Comparison of ENCODE assay signal across 8 mouse cellular contexts in genomic region chr17:13700131-13701016, GRCm38 (mm10). TPM values are rescaled to one million over a fixed set of nuclear protein-coding genes. Genes with fewer than 3 reads are reported as not detected.
DNase-seq lines count a peak whose midpoint lies in the region; ATAC-seq and TF ChIP-seq lines count a peak whose summit lies in the region.

No protein-coding gene starts in this region.

- peaks cover 31% of the 10 kb centered on the region for H3K4me1 ChIP-seq in embryonic facial prominence, embryonic 10.5 days
- peaks cover 43% of the 10 kb centered on the region for H3K4me1 ChIP-seq in heart, embryonic 12.5 days (replicated peaks)
- H3K4me1 ChIP-seq in kidney, embryonic 15.5 days, result peaks cover 28% of the 10 kb centered on the region
- H3K4me1 ChIP-seq in stomach, postnatal 0 days (replicated peaks; ENCODE audit: control insufficient read depth, insufficient read depth), result peaks cover 11% of the 10 kb centered on the region

- H3K4me3 ChIP-seq in embryonic facial prominence, embryonic 10.5 days, result no peak overlapping the region
- no peak overlapping the region for H3K4me3 ChIP-seq in heart, embryonic 12.5 days
- no peak overlapping the region for H3K4me3 ChIP-seq in kidney, embryonic 15.5 days (replicated peaks)
- no peak overlapping the region for H3K4me3 ChIP-seq in stomach, postnatal 0 days (ENCODE audit: low read depth, low read length)

- peak; percentile 72 for DNase-seq in Muller cell, postnatal 12 days (ENCODE audit: inconsistent ontology term)
- DNase-seq in embryonic facial prominence, embryonic 10.5 days (ENCODE audit: low spot score), result peak; percentile 78
- peak; percentile 72 for DNase-seq in lung, postnatal 14 days
- peak; percentile 79 for DNase-seq in stomach, postnatal 0 days (ENCODE audit: low spot score)
- no peak for DNase-seq in left cerebral cortex, adult 8-10 months (ENCODE audit: low spot score in 2 of 2)
- no peak for DNase-seq in urinary bladder, postnatal 25 days (ENCODE audit: low spot score)

- H3K4me2 ChIP-seq in heart, embryonic 12.5 days, result no peak overlapping the region
- no peak overlapping the region for H3K4me2 ChIP-seq in kidney, embryonic 15.5 days
- H3K4me2 ChIP-seq in stomach, postnatal 0 days (replicated peaks; ENCODE audit: low read depth), result no peak overlapping the region

- H3K36me3 ChIP-seq in embryonic facial prominence, embryonic 10.5 days (replicated peaks), result no peaks in the 10 kb centered on the region
- H3K36me3 ChIP-seq in heart, embryonic 12.5 days, result no peaks in the 10 kb centered on the region
- H3K36me3 ChIP-seq in kidney, embryonic 15.5 days, result no peaks in the 10 kb centered on the region
- H3K36me3 ChIP-seq in stomach, postnatal 0 days (ENCODE audit: control insufficient read depth, insufficient read depth, low read length), result no peaks in the 10 kb centered on the region

- H3K9me3 ChIP-seq in embryonic facial prominence, embryonic 10.5 days, result no peaks in the 10 kb centered on the region
- 0 out of 2 replicates have a peak, but pooled peaks cover 5% of the 10 kb centered on the region for H3K9me3 ChIP-seq in heart, embryonic 12.5 days (replicated peaks)
- no peaks in the 10 kb centered on the region for H3K9me3 ChIP-seq in kidney, embryonic 15.5 days (replicated peaks)
- H3K9me3 ChIP-seq in stomach, postnatal 0 days (ENCODE audit: control insufficient read depth, low read length), result no peaks in the 10 kb centered on the region

- peak; percentile 80 for ATAC-seq in heart, embryonic 12.5 days (ENCODE audit: insufficient number of reproducible peaks, low FRiP score)
- peak; percentile 95 for ATAC-seq in kidney, embryonic 15.5 days (replicated peaks; ENCODE audit: low FRiP score)
- peak; percentile 93 for ATAC-seq in stomach, postnatal 0 days (ENCODE audit: low FRiP score, low TSS enrichment)

- WGBS in embryonic facial prominence, embryonic 10.5 days, result 27% methylated on average over 4 of the region's 4 CpGs
- 14% methylated on average over 4 of the region's 4 CpGs for WGBS in heart, embryonic 12.5 days
- WGBS in kidney, embryonic 15.5 days, result 21% methylated on average over 4 of the region's 4 CpGs
- WGBS in stomach, postnatal 0 days, result 12% methylated on average over 4 of the region's 4 CpGs

- peak overlapping the region; percentile 73 for H3K27ac ChIP-seq in embryonic facial prominence, embryonic 10.5 days (replicated peaks)
- peak overlapping the region; percentile 78 for H3K27ac ChIP-seq in heart, embryonic 12.5 days (ENCODE audit: poor library complexity, severe bottlenecking)
- peak overlapping the region; percentile 75 for H3K27ac ChIP-seq in kidney, embryonic 15.5 days
- H3K27ac ChIP-seq in stomach, postnatal 0 days (replicated peaks), result peak overlapping the region; percentile 84

- TF ChIP-seq EP300 in stomach, postnatal 0 days (optimal IDR thresholded peaks at IDR 0.05), result no peak

- TF ChIP-seq CTCF in stomach, postnatal 0 days (IDR thresholded peaks at IDR 0.05; ENCODE audit: low read depth), result no peak

- H3K27me3 ChIP-seq in embryonic facial prominence, embryonic 10.5 days (replicated peaks; ENCODE audit: low read depth, poor library complexity, severe bottlenecking), result no peaks in the 10 kb centered on the region
- H3K27me3 ChIP-seq in heart, embryonic 12.5 days (replicated peaks), result no peaks in the 10 kb centered on the region
- H3K27me3 ChIP-seq in kidney, embryonic 15.5 days, result no peaks in the 10 kb centered on the region
- no peaks in the 10 kb centered on the region for H3K27me3 ChIP-seq in stomach, postnatal 0 days (ENCODE audit: control insufficient read depth, insufficient read depth, low read length)

- no peak overlapping the region for H3K9ac ChIP-seq in heart, embryonic 12.5 days
- H3K9ac ChIP-seq in kidney, embryonic 15.5 days, result no peak overlapping the region
- H3K9ac ChIP-seq in stomach, postnatal 0 days (ENCODE audit: low read length), result no peak overlapping the region

RNA-seq across cellular contexts. Expression of gene Afdn, which starts 60.0 kb away (rescaled TPM):
- polyA plus RNA-seq in embryonic facial prominence, embryonic 10.5 days (2016; fragmentation: Nextera tagmentation; extraction: Ambion mirVana), result 61.0 and 64.8 TPM in 2 replicates
- polyA plus RNA-seq in heart, embryonic 12.5 days (2016; fragmentation: Nextera tagmentation; extraction: Ambion mirVana), result 106 and 108 TPM in 2 replicates
- polyA plus RNA-seq in kidney, embryonic 15.5 days (2015; fragmentation: Nextera tagmentation; extraction: Ambion mirVana), result 76.5 and 81.2 TPM in 2 replicates
- 116 and 118 TPM in 2 replicates for polyA plus RNA-seq in stomach, postnatal 0 days (2015; fragmentation: Nextera tagmentation; extraction: Ambion mirVana)
- total RNA-seq in left cerebral cortex, adult 8-10 months (2022), result 100 to 1,000 TPM in 3 of 4 experiments, 10 to 100 TPM in 1; 99.9 to 115 (median 109) TPM

Comparison
In these comparisons a context has a peak if more than half of its experiments do, and no peak if none do; other contexts are left out.
1. DNase-seq: peak in Muller cell, postnatal 12 days (single experiment), embryonic facial prominence, embryonic 10.5 days (single experiment), lung, postnatal 14 days (single experiment) and stomach, postnatal 0 days (single experiment); none in left cerebral cortex, adult 8-10 months (0 of 2) and urinary bladder, postnatal 25 days (single experiment).
2. Peak in every context shown above with its lines, with median percentiles within 50 percentile points of each other: H3K27ac ChIP-seq and ATAC-seq.